Mouse (Mus musculus) ES-E14 (cell line): ENCODE measurements around the gene Lin7a. TPM values are rescaled to one million over a fixed set of nuclear protein-coding genes. Genes with fewer than 3 reads are reported as not detected.

ENCODE experiments used
- DNase-seq: peaks from one replicate; pipeline ENCODE4 v3.0.0-alpha.2; 2013; ENCODE audit warnings: low read depth, low spot score
- H3K27ac ChIP-seq: 2 replicates; pipeline ENCODE4 v1.5.1; 2012; ENCODE audit warnings: low read depth, mild to moderate bottlenecking, low read length, moderate library complexity, mixed read lengths; ENCODE audit not compliant: poor library complexity, insufficient read depth, severe bottlenecking
- H3K36me3 ChIP-seq: 2 replicates; pipeline ENCODE4 v1.6.1; 2012; ENCODE audit warnings: mild to moderate bottlenecking, low read length, moderate library complexity, mixed read lengths; ENCODE audit not compliant: control insufficient read depth, poor library complexity, insufficient read depth, severe bottlenecking
- H3K4me1 ChIP-seq, 2 experiments: fragments of 150-350 bp in 1 of 2; sonication (generic) in 1 of 2; 2 replicates each; pipeline ENCODE4 v1.6.1; 2012; ENCODE audit warnings: low read length in 2 of 2, mild to moderate bottlenecking in 1 of 2, mixed read lengths in 1 of 2; ENCODE audit not compliant: control insufficient read depth in 2 of 2, insufficient read depth in 2 of 2, poor library complexity in 1 of 2
- H3K4me3 ChIP-seq, 2 experiments: fragments of 150-350 bp in 1 of 2; sonication (generic) in 1 of 2; 2 replicates each; pipeline ENCODE4 v1.5.1; 2012; ENCODE audit warnings: low read length in 2 of 2, low read depth in 1 of 2, mild to moderate bottlenecking in 1 of 2, mixed read lengths in 1 of 2; ENCODE audit not compliant: insufficient read depth in 1 of 2, poor library complexity in 1 of 2, severe bottlenecking in 1 of 2
- H3K9ac ChIP-seq: 2 replicates; pipeline ENCODE4 v1.6.1; 2012; ENCODE audit warnings: low read depth, mild to moderate bottlenecking, low read length, mixed read lengths; ENCODE audit not compliant: poor library complexity, insufficient read depth, severe bottlenecking
- H3K9me3 ChIP-seq: fragments of 150-350 bp; sonication (generic); 2 replicates; pipeline ENCODE4 v1.6.1; 2012; ENCODE audit warnings: low read depth, mild to moderate bottlenecking, low read length; ENCODE audit not compliant: control insufficient read depth, insufficient read depth
- CHD2 ChIP-seq: IDR thresholded peaks from 2 replicates; pipeline ENCODE4 v1.6.1; 2014; ENCODE audit warnings: mild to moderate bottlenecking, low read depth, low read length, inconsistent platforms
- HCFC1 ChIP-seq: IDR thresholded peaks from 2 replicates; pipeline ENCODE4 v1.6.1; 2012; ENCODE audit warnings: low read length, inconsistent platforms, borderline replicate concordance; ENCODE audit not compliant: insufficient read depth
- MAFK ChIP-seq: IDR thresholded peaks from 2 replicates; pipeline ENCODE4 v1.6.1; 2014; ENCODE audit warnings: mild to moderate bottlenecking, low read depth, low read length, inconsistent platforms; ENCODE audit not compliant: insufficient read depth
- ZC3H11A ChIP-seq: IDR thresholded peaks from 2 replicates; pipeline ENCODE4 v1.6.1; 2012; ENCODE audit warnings: low read depth, mild to moderate bottlenecking, inconsistent platforms, low read length, borderline replicate concordance
- ZNF384 ChIP-seq: IDR thresholded peaks from 2 replicates; pipeline ENCODE4 v1.6.1; 2012; ENCODE audit warnings: low read depth, low read length, inconsistent platforms
- in situ Hi-C, 2 experiments: fragments of 600-800 bp; cut with MboI; formaldehyde crosslinking; loops; one replicate each; pipeline ENCODE4 v1.15.1; 2025; ENCODE audit warnings: low sequenced_read_pairs in 2 of 2, inconsistent platforms in 1 of 2; ENCODE audit not compliant: unreplicated experiment in 2 of 2
- total RNA-seq: library from RNA; depleted of rRNA; stranded (reverse); fragments of 300-350 nt; gene quantifications from 2 replicates; pipeline ENCODE4 v1.2.3, GENCODE M21; 2012

The Lin7a gene
- total RNA-seq, 1 experiment, result 0.09 TPM

DNA sequence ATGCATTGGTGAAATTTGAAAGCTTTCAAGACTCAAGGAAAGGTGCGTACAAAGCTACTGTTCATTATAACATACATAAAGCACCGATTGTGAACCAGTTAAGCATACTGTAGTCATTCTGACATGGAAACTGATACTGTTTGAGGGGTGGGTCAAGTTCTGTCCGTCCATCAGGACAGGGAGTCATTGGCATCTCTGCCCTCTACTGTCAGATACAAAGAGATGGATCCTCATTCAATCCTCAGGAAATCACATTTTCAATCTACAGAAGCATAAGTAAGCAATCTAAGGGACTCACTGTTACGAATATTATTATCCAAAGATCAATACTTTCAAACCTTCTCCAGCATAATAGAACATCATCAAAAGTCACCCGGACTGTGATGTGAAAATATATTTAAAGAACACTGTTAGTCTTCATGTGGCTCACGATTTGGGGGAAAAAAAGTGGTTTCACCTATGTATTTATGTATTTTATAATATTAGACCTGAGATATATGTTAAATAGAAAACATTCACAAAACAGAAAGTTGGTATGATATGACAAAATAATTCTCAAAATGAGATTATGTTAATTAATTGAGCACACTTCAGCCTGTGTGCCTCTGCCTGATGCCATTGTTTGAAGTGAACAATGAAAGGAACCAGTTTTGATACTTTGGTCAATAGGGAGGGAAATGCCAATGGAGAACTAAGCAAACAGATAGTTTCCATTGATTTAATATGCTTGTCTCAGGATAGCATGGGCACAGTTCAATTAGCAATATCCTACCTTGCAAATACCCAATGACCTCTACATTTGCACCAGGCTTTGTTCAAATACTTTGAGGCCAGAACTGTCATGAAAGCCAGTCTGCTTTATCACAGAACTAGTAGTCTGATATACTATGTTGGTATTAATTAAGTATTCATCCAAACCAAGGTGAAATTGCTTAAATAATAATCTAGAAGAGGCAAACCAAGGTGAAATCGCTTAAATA lies 36.8 kb upstream of the Lin7a start:
- Histone ChIP-seq H3K9ac (no peak overlapping the region), H3K4me3 (no peak overlapping the region), H3K27ac (no peak overlapping the region), H3K9me3 (no peaks in the 10 kb centered on the region), H3K4me1 (no peaks in the 10 kb centered on the region), H3K36me3 (no peaks in the 10 kb centered on the region)
- in situ Hi-C loops, result no loop called here
- DNase-seq, result no peak
- TF ChIP-seq ZNF384, result no peak
- TF ChIP-seq HCFC1, result no peak
- no peak for TF ChIP-seq ZC3H11A
- TF ChIP-seq CHD2, result no peak
- TF ChIP-seq MAFK, result no peak

DNA sequence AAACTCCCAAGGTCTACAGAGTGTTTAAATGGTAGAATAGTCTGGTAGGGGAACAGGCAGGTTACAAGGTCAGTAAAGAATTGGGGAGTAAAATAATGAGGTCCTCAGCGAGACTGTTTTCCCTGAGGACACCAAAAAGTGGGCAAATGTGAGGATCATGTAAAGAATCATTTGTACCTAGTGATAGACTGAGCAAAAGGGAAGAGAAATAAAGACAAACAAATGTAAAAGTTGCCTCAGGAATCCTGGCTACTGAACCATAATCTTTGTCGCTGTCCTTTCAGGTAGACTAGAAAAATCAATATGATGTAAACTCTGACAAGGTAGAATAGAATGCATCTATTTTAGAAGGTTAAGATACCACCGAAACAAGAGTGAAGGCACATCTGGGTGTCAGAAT lies 36.0 kb upstream of the Lin7a start:
- no peaks in the 10 kb centered on the region for H3K4me1 ChIP-seq
- DNase-seq, result no peak
- TF ChIP-seq CHD2 (no peak), ZC3H11A (no peak), MAFK (no peak), HCFC1 (no peak), ZNF384 (no peak)

DNA sequence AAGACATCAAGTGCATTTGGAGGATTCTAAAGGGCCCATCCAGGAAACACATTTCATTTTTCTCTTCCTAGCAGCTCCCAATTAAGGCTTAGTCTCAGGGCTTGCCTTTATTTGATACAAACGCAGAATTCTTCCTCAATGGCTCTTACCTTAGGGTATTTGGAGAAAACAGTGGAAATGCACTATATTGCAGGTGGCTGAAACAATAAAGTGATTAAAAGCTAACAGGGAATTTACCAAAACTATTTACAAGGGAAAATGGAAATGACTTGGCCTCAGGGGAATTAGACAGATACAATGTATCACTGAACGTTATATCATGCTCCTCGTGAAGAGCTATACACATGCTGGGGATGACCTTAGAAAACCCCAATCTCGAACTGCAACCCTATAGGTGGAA lies 35.3 kb upstream of the Lin7a start:
- no peak for TF ChIP-seq MAFK
- TF ChIP-seq ZC3H11A, result no peak
- TF ChIP-seq CHD2, result no peak
- no peak for TF ChIP-seq ZNF384
- no peak for TF ChIP-seq HCFC1
- Histone ChIP-seq H3K9me3 (no peaks in the 10 kb centered on the region), H3K9ac (no peak overlapping the region), H3K4me1 (no peaks in the 10 kb centered on the region), H3K27ac (no peak overlapping the region), H3K4me3 (no peak overlapping the region), H3K36me3 (no peaks in the 10 kb centered on the region)
- DNase-seq, result no peak
- in situ Hi-C loops, result no loop called here

More for the DNA sequence above, 36.0 kb upstream of the Lin7a start:
- in situ Hi-C loops, result no loop called here
- no peak overlapping the region for H3K4me3 ChIP-seq
- H3K36me3 ChIP-seq, result no peaks in the 10 kb centered on the region
- H3K9me3 ChIP-seq, result no peaks in the 10 kb centered on the region
- H3K9ac ChIP-seq, result no peak overlapping the region
- H3K27ac ChIP-seq, result no peak overlapping the region

DNA sequence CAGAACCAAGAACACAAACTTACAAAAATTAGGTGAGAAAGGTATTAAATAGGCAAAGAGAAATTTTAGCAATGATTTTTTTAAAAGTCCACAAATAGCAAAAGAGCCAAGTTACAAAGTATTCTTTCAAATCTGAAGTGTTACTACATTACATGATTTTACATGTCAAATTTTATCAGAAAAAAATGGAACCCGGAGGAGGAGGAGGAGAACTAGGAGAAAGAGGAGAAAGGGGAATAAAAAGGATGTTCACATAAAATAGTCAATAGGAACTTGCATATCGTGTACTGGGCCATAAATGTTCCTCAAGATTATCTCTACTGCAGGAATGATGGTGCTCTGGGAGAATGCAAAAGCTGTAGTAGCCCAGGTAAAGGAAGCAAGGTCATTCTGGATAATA lies 34.4 kb upstream of the Lin7a start:
- no peak overlapping the region for H3K9ac ChIP-seq
- TF ChIP-seq ZC3H11A (no peak), MAFK (no peak), CHD2 (no peak), HCFC1 (no peak), ZNF384 (no peak)

More for the DNA sequence above, 34.4 kb upstream of the Lin7a start:
- no peak for DNase-seq
- Histone ChIP-seq H3K36me3 (no peaks in the 10 kb centered on the region), H3K9me3 (no peaks in the 10 kb centered on the region), H3K27ac (no peak overlapping the region), H3K4me3 (no peak overlapping the region), H3K4me1 (no peaks in the 10 kb centered on the region)
- in situ Hi-C loops, result no loop called here
